Mouse (Mus musculus) forebrain, embryonic 15.5 days (tissue): ENCODE measurements around the gene 1700016H13Rik. TPM values are rescaled to one million over a fixed set of nuclear protein-coding genes. Genes with fewer than 3 reads are reported as not detected.
A peak's percentile ranks its signal among the peaks of the same experiment; 100 is the strongest.

ENCODE experiments used
- ATAC-seq: fragments of 200-750 bp; cut with Nextera tagmentation; replicated peaks from 2 replicates; pipeline ENCODE4 v1.8.0; 2017; ENCODE audit warnings: mild to moderate bottlenecking, moderate TSS enrichment, moderate library complexity
- H3K27ac ChIP-seq: fragments of 300-500 bp; sonication (generic); replicated peaks from 2 replicates; pipeline ENCODE4 v1.5.1; 2015; ENCODE audit warnings: mild to moderate bottlenecking, inconsistent platforms
- H3K27me3 ChIP-seq: fragments of 300-500 bp; sonication (generic); 2 replicates; pipeline ENCODE4 v1.6.1; 2015; ENCODE audit warnings: inconsistent platforms
- H3K36me3 ChIP-seq: fragments of 300-500 bp; sonication (generic); 2 replicates; pipeline ENCODE4 v1.6.1; 2015; ENCODE audit warnings: mild to moderate bottlenecking, inconsistent platforms
- H3K4me1 ChIP-seq: fragments of 300-500 bp; sonication (generic); 2 replicates; pipeline ENCODE4 v1.6.1; 2015; ENCODE audit warnings: inconsistent platforms
- H3K4me2 ChIP-seq: fragments of 300-500 bp; sonication (generic); replicated peaks from 2 replicates; pipeline ENCODE4 v1.6.1; 2015; ENCODE audit warnings: mild to moderate bottlenecking, inconsistent platforms
- H3K4me3 ChIP-seq: fragments of 300-500 bp; sonication (generic); 2 replicates; pipeline ENCODE4 v1.5.1; 2015; ENCODE audit warnings: mild to moderate bottlenecking, inconsistent platforms
- H3K9ac ChIP-seq: fragments of 300-500 bp; sonication (generic); replicated peaks from 2 replicates; pipeline ENCODE4 v1.6.1; 2015; ENCODE audit warnings: mild to moderate bottlenecking, inconsistent platforms
- H3K9me3 ChIP-seq: fragments of 300-500 bp; sonication (generic); 2 replicates; pipeline ENCODE4 v1.6.1; 2016; ENCODE audit warnings: inconsistent platforms
- WGBS: fragments of 180-500 bp; shearing (Covaris S2); methylation state at CpG from one replicate; pipeline ENCODE4 v1.1.7; 2015; ENCODE audit warnings: mixed read lengths; 5-methylcytosine and 5-hydroxymethylcytosine counted together
- polyA plus RNA-seq: library from polyadenylated mRNA; unstranded; fragments of >200 nt; fragmentation: Nextera tagmentation; extraction: Ambion mirVana; gene quantifications from 2 replicates; pipeline ENCODE4 v1.2.1, GENCODE M21; 2015

1700016H13Rik gene
- polyA plus RNA-seq, 1 experiment from 2014 or later, result 0.62 TPM

DNA sequence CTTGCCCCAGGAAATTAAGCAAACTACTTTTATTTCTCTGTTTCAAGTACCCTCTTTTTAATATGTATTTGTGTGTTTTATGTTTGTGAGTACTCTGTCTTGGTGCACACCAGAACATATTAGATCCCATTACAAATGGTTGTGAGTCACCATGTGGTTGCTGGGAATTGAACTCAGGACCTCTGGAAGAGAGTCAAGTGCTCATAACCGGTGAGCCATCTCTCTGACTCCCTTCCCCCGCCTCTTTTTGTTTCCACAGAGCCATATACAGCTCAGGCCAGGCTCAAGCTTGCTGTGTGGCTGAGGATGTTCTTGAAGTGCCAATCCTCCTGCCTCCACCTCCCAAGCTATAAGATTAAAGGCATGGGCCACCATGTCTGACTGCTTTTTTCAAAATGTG is 10.1 kb upstream of the 1700016H13Rik start:
- Histone ChIP-seq H3K4me2 (no peak overlapping the region), H3K36me3 (no peaks in the 10 kb centered on the region), H3K4me1 (no peaks in the 10 kb centered on the region), H3K9me3 (no peaks in the 10 kb centered on the region), H3K9ac (no peak overlapping the region), H3K4me3 (no peak overlapping the region), H3K27me3 (no peaks in the 10 kb centered on the region), H3K27ac (no peak overlapping the region)
- WGBS, result 70% methylated on average over 2 of the region's 2 CpGs
- no peak for ATAC-seq

GRCm38 (mm10) chr5:103664932-103665331 is 9.1 kb upstream of the 1700016H13Rik start:
- 80% methylated on average over 9 of the region's 9 CpGs for WGBS

GRCm38 (mm10) chr5:103659571-103659970 is 3.8 kb upstream of the 1700016H13Rik start:
- Histone ChIP-seq H3K4me1 (peaks cover 7% of the 10 kb centered on the region), H3K36me3 (no peaks in the 10 kb centered on the region), H3K27me3 (no peaks in the 10 kb centered on the region), H3K27ac (no peak overlapping the region), H3K9me3 (no peaks in the 10 kb centered on the region), H3K4me3 (no peak overlapping the region), H3K9ac (no peak overlapping the region), H3K4me2 (no peak overlapping the region)
- WGBS, result 33% methylated on average over 3 of the region's 3 CpGs
- ATAC-seq, result no peak

More at GRCm38 (mm10) chr5:103664932-103665331, 9.1 kb upstream of the 1700016H13Rik start:
- H3K36me3 ChIP-seq, result no peaks in the 10 kb centered on the region
- no peak overlapping the region for H3K4me3 ChIP-seq
- ATAC-seq, result no peak
- no peaks in the 10 kb centered on the region for H3K27me3 ChIP-seq
- H3K9me3 ChIP-seq, result no peaks in the 10 kb centered on the region
- no peak overlapping the region for H3K9ac ChIP-seq
- no peak overlapping the region for H3K4me2 ChIP-seq
- H3K4me1 ChIP-seq, result no peaks in the 10 kb centered on the region
- H3K27ac ChIP-seq, result no peak overlapping the region

GRCm38 (mm10) chr5:103658921-103659320 is 3.1 kb upstream of the 1700016H13Rik start:
- no peak overlapping the region for H3K4me3 ChIP-seq
- no peak overlapping the region for H3K4me2 ChIP-seq
- H3K9ac ChIP-seq, result no peak overlapping the region
- peaks cover 7% of the 10 kb centered on the region for H3K4me1 ChIP-seq
- H3K27ac ChIP-seq, result no peak overlapping the region
- H3K27me3 ChIP-seq, result no peaks in the 10 kb centered on the region
- 69% methylated on average over 5 of the region's 5 CpGs for WGBS
- H3K36me3 ChIP-seq, result no peaks in the 10 kb centered on the region
- H3K9me3 ChIP-seq, result no peaks in the 10 kb centered on the region
- ATAC-seq, result no peak

DNA sequence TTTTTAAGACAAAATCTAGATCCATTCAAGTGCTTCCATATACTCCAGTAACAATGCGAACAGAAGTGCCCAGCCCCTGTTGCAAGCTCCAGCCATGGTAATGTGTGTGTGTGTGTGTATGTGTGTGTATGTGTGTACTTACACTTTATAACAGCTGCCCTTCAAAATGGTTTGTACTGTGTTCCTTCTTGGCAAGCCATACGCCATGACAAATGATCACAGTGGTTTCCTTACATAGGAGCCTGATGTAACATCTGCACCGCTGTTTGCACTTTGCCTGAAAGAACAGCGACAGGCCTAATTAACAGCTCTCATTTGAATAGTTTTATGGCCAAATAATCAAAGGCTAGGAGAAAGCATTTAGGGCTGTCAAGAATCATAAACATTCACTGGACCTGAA is 1.0 kb downstream of the 1700016H13Rik start:
- Histone ChIP-seq H3K9me3 (no peaks in the 10 kb centered on the region), H3K27me3 (no peaks in the 10 kb centered on the region), H3K4me1 (peaks cover 7% of the 10 kb centered on the region), H3K27ac (no peak overlapping the region), H3K36me3 (no peaks in the 10 kb centered on the region), H3K9ac (no peak overlapping the region), H3K4me2 (peak overlapping the region; percentile 99), H3K4me3 (peak overlapping the region; percentile 69)
- 58% methylated on average over 4 of the region's 4 CpGs for WGBS
- ATAC-seq, result no peak

GRCm38 (mm10) chr5:103654225-103654624 is 1.6 kb downstream of the 1700016H13Rik start:
- Histone ChIP-seq H3K4me3 (no peak overlapping the region), H3K27me3 (no peaks in the 10 kb centered on the region), H3K9me3 (no peaks in the 10 kb centered on the region), H3K27ac (no peak overlapping the region), H3K36me3 (no peaks in the 10 kb centered on the region), H3K4me2 (no peak overlapping the region), H3K4me1 (peaks cover 7% of the 10 kb centered on the region), H3K9ac (no peak overlapping the region)
- 25% methylated on average over 6 of the region's 6 CpGs for WGBS
- no peak for ATAC-seq

- no peak overlapping the region for H3K4me3 ChIP-seq
- no peak overlapping the region for H3K9ac ChIP-seq
- H3K4me2 ChIP-seq, result no peak overlapping the region
- H3K36me3 ChIP-seq, result no peaks in the 10 kb centered on the region
- H3K27ac ChIP-seq, result no peak overlapping the region
- no peaks in the 10 kb centered on the region for H3K27me3 ChIP-seq
- ATAC-seq, result no peak
- 90% methylated on average over 3 of the region's 3 CpGs for WGBS
- H3K9me3 ChIP-seq, result no peaks in the 10 kb centered on the region
- no peaks in the 10 kb centered on the region for H3K4me1 ChIP-seq
These were observed 8.5 kb downstream of the 1700016H13Rik start for GRCm38 (mm10) chr5:103647320-103647719.

GRCm38 (mm10) chr5:103644167-103644566 is 11.6 kb downstream of the 1700016H13Rik start:
- Histone ChIP-seq H3K27ac (no peak overlapping the region), H3K36me3 (no peaks in the 10 kb centered on the region), H3K9ac (no peak overlapping the region), H3K4me3 (no peak overlapping the region), H3K9me3 (no peaks in the 10 kb centered on the region), H3K4me1 (no peaks in the 10 kb centered on the region), H3K4me2 (no peak overlapping the region), H3K27me3 (no peaks in the 10 kb centered on the region)
- no peak for ATAC-seq
- 100% methylated on average over 1 of the region's 1 CpGs for WGBS

GRCm38 (mm10) chr5:103637162-103637561 is 18.6 kb downstream of the 1700016H13Rik start:
- ATAC-seq, result no peak
- no peaks in the 10 kb centered on the region for H3K9me3 ChIP-seq
- WGBS, result 89% methylated on average over 2 of the region's 2 CpGs

DNA sequence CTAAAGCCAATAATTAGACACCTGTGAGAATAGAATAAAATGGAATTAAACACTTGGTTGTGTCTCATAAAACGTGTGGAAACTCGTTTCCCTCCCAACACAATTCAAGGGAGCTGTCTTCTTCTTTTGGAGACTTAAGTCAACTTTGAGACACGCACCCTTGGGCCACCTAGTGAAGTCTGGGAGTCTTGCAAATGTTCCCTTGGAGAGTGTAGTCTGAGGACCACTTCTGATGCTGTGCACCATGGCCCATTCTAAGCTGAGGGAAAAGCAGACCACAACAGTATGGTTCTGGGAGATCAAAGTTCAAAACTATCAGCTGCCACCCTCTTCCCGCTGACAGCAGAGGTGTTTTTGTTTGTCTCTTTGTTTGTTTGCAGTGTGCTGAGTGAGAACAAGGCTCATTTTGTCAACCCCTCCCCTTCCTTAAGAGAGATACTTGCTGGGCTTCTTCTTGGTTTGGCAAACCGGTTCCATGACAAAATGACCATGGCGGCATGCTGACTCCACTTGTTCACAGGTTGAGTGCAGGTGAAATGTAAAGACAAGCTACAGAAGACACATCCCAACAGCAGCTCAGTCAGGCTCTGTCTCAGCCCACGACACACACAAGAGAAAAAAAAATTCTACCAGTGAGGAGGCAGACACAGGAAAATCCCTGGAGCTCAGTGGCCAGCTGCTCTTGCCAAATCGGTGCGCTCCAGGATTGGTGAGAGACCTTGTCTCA is 25.8 kb downstream of the 1700016H13Rik start:
- WGBS, result 67% methylated on average over 9 of the region's 9 CpGs
- no peak for ATAC-seq

More at GRCm38 (mm10) chr5:103637162-103637561, 18.6 kb downstream of the 1700016H13Rik start:
- H3K9ac ChIP-seq, result no peak overlapping the region
- H3K27me3 ChIP-seq, result no peaks in the 10 kb centered on the region
- H3K36me3 ChIP-seq, result no peaks in the 10 kb centered on the region
- no peak overlapping the region for H3K27ac ChIP-seq
- no peaks in the 10 kb centered on the region for H3K4me1 ChIP-seq
- H3K4me2 ChIP-seq, result no peak overlapping the region
- no peak overlapping the region for H3K4me3 ChIP-seq

GRCm38 (mm10) chr5:103629111-103629764 is 26.6 kb downstream of the 1700016H13Rik start, which contains the start of gene Slc10a6:
Gene Slc10a6 (minus strand): TSS chr5:103629403.
- peak; percentile 60 for ATAC-seq
- no peak within 1 kb of the TSS for H3K9ac ChIP-seq
- H3K9me3 ChIP-seq, result no peaks in the 10 kb centered on the region
- H3K4me1 ChIP-seq, result peaks cover 13% of the 10 kb centered on the region
- H3K4me3 ChIP-seq, result no peak within 1 kb of the TSS
- no peak within 1 kb of the TSS for H3K4me2 ChIP-seq
- 59% methylated on average over 17 of the region's 17 CpGs for WGBS
- no peaks in the 10 kb centered on the region for H3K36me3 ChIP-seq
- peak within 1 kb of the TSS; percentile 41; the same call in 1 of the 2 replicates for H3K27ac ChIP-seq
- H3K27me3 ChIP-seq, result no peaks in the 10 kb centered on the region

More for the DNA sequence above, 25.8 kb downstream of the 1700016H13Rik start:
- Histone ChIP-seq H3K27ac (no peak overlapping the region), H3K4me3 (no peak overlapping the region), H3K4me2 (no peak overlapping the region), H3K36me3 (no peaks in the 10 kb centered on the region), H3K4me1 (peaks cover 13% of the 10 kb centered on the region), H3K9me3 (no peaks in the 10 kb centered on the region), H3K27me3 (no peaks in the 10 kb centered on the region), H3K9ac (no peak overlapping the region)

DNA sequence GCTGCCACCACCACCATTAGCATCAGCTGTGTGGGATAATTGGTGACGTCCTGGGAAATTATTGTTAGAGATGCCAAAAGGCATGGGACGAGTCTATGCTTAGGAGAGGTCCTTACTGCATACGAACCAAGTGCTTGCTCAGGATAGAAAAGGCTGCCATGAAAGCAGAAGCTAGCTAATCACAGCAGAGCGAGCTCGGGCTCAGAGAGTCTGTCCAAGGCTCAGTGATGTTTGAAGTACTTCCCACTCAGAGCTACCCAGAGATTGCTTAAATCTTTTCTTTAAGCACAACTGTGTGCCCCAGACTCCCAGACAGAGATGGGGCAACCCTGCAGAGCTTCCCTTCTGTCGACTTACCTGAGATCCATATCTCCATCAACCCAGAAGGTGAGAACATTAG is 27.3 kb downstream of the 1700016H13Rik start:
- ATAC-seq, result no peak
- H3K9me3 ChIP-seq, result no peaks in the 10 kb centered on the region
- 85% methylated on average over 6 of the region's 6 CpGs for WGBS

More for the DNA sequence above, 27.3 kb downstream of the 1700016H13Rik start:
- Histone ChIP-seq H3K27me3 (no peaks in the 10 kb centered on the region), H3K9ac (no peak overlapping the region), H3K4me1 (peaks cover 15% of the 10 kb centered on the region), H3K4me2 (no peak overlapping the region), H3K36me3 (no peaks in the 10 kb centered on the region), H3K4me3 (no peak overlapping the region), H3K27ac (no peak overlapping the region)
